Mouse (Mus musculus): ENCODE measurements at regions not wholly inside any gene's neighbourhood (a gene's known extent, or its start where the extent isn't known, plus 50 kb on each side); places are given as distances from the start of the nearest gene placed in this dataset.

GRCm38 (mm10) chr9:85528421-85528820 is 201.3 kb upstream of the Tent5a start:
- TF ChIP-seq CTCF (IDR thresholded peaks at IDR 0.05; ENCODE audit: extremely low read depth, insufficient read length, insufficient replicate concordance, low read depth, low read length), result no peak
- TF ChIP-seq POLR2A (IDR thresholded peaks at IDR 0.05; ENCODE audit: low read depth, low read length), result no peak
